Mouse (Mus musculus) lung, embryonic 14.5 days (tissue): ENCODE data around the gene Tmed3. TPM values are rescaled to one million over a fixed set of nuclear protein-coding genes. Genes with fewer than 3 reads are reported as not detected.
A peak's percentile ranks its signal among the peaks of the same experiment; 100 is the strongest.

ENCODE experiments used
- ATAC-seq: fragments of 200-750 bp; cut with Nextera tagmentation; 2 replicates; pipeline ENCODE4 v1.8.0; 2017; ENCODE audit warnings: mild to moderate bottlenecking, moderate TSS enrichment, moderate library complexity; ENCODE audit not compliant: insufficient read depth
- DNase-seq: peaks from one replicate; pipeline ENCODE4 v3.0.0-alpha.2; 2015
- H3K27ac ChIP-seq: fragments of 300-500 bp; sonication (generic); 2 replicates; pipeline ENCODE4 v1.5.1; 2014; ENCODE audit warnings: low read depth, mild to moderate bottlenecking, moderate library complexity
- H3K27me3 ChIP-seq: fragments of 300-500 bp; sonication (generic); 2 replicates; pipeline ENCODE4 v1.6.1; 2014; ENCODE audit warnings: low read length, control low read depth; ENCODE audit not compliant: insufficient read depth
- H3K36me3 ChIP-seq: fragments of 300-500 bp; sonication (generic); 2 replicates; pipeline ENCODE4 v1.6.1; 2014; ENCODE audit warnings: control low read depth; ENCODE audit not compliant: insufficient read depth
- H3K4me1 ChIP-seq: fragments of 300-500 bp; sonication (generic); 2 replicates; pipeline ENCODE4 v1.6.1; 2014; ENCODE audit warnings: antibody characterized with exemption, control low read depth; ENCODE audit not compliant: insufficient read depth
- H3K4me2 ChIP-seq: fragments of 300-500 bp; sonication (generic); 2 replicates; pipeline ENCODE4 v1.6.1; 2014; ENCODE audit warnings: mild to moderate bottlenecking
- H3K4me3 ChIP-seq: fragments of 300-500 bp; sonication (generic); 2 replicates; pipeline ENCODE4 v1.5.1; 2014; ENCODE audit warnings: low read depth, low read length
- H3K9ac ChIP-seq: fragments of 300-500 bp; sonication (generic); 2 replicates; pipeline ENCODE4 v1.6.1; 2014
- H3K9me3 ChIP-seq: fragments of 300-500 bp; sonication (generic); 2 replicates; pipeline ENCODE4 v1.6.1; 2016; ENCODE audit warnings: low read depth, low read length, control low read depth
- CTCF ChIP-seq: IDR thresholded peaks from 2 replicates; pipeline ENCODE4 v1.5.1; 2016; ENCODE audit warnings: antibody characterized with exemption, low read depth
- WGBS: fragments of 180-500 bp; shearing (Covaris S2); extraction: QIAGEN DNeasy Blood & Tissue Kit; methylation state at CpG from one replicate; pipeline ENCODE4 v1.1.7; 2014; 5-methylcytosine and 5-hydroxymethylcytosine counted together
- polyA plus RNA-seq: library from polyadenylated mRNA; unstranded; fragments of >200 nt; fragmentation: Nextera tagmentation; extraction: Ambion mirVana; gene quantifications from 2 replicates; pipeline ENCODE4 v1.2.1, GENCODE M21; 2014

The Tmed3 gene
- polyA plus RNA-seq, 1 experiment from 2014 or later, result 90.9 TPM

GRCm38 (mm10) chr9:89705197-89705533, 297 bp upstream of the Tmed3 start:
- H3K27me3 ChIP-seq, result no peaks in the 10 kb centered on the region
- ATAC-seq, result no peak; the same call in 1 of the 2 replicates
- WGBS, result 10% methylated on average over 10 of the region's 10 CpGs
- peak overlapping the region; percentile 60 for H3K4me3 ChIP-seq
- H3K4me1 ChIP-seq, result no peaks in the 10 kb centered on the region
- H3K36me3 ChIP-seq, result 0 out of 2 replicates have a peak, but pooled peaks cover 8% of the 10 kb centered on the region
- peak overlapping the region; percentile 86 for H3K4me2 ChIP-seq
- no peaks in the 10 kb centered on the region for H3K9me3 ChIP-seq
- no peak for TF ChIP-seq CTCF
- H3K9ac ChIP-seq, result peak overlapping the region; percentile 83
- no peak for DNase-seq
- H3K27ac ChIP-seq, result peak overlapping the region; percentile 81

- H3K36me3 ChIP-seq, result peaks cover 18% of the 10 kb centered on the region; the same call in 1 of the 2 replicates
- no peak for DNase-seq
- H3K9ac ChIP-seq, result no peak overlapping the region
- ATAC-seq, result no peak
- no peaks in the 10 kb centered on the region for H3K4me1 ChIP-seq
- H3K27ac ChIP-seq, result no peak overlapping the region
- 92% methylated on average over 2 of the region's 2 CpGs for WGBS
- H3K27me3 ChIP-seq, result no peaks in the 10 kb centered on the region
- TF ChIP-seq CTCF, result no peak
- H3K4me3 ChIP-seq, result no peak overlapping the region
- H3K4me2 ChIP-seq, result no peak overlapping the region
- no peaks in the 10 kb centered on the region for H3K9me3 ChIP-seq
Measured at GRCm38 (mm10) chr9:89700910-89701457, 3.9 kb downstream of the Tmed3 start.

- Histone ChIP-seq H3K27me3 (no peaks in the 10 kb centered on the region), H3K4me2 (no peak overlapping the region), H3K9me3 (no peaks in the 10 kb centered on the region), H3K4me1 (no peaks in the 10 kb centered on the region), H3K9ac (no peak overlapping the region), H3K4me3 (no peak overlapping the region), H3K36me3 (peaks cover 9% of the 10 kb centered on the region; the same call in 1 of the 2 replicates), H3K27ac (no peak overlapping the region)
- 88% methylated on average over 1 of the region's 1 CpGs for WGBS
- no peak for TF ChIP-seq CTCF
- DNase-seq (no peak), ATAC-seq (no peak)
Measured at GRCm38 (mm10) chr9:89695143-89695542, 9.7 kb downstream of the Tmed3 start.

GRCm38 (mm10) chr9:89693670-89694069, 11.2 kb downstream of the Tmed3 start:
- TF ChIP-seq CTCF, result no peak
- Histone ChIP-seq H3K27ac (no peak overlapping the region), H3K36me3 (peaks cover 3% of the 10 kb centered on the region; the same call in 1 of the 2 replicates), H3K9me3 (no peaks in the 10 kb centered on the region), H3K4me3 (no peak overlapping the region), H3K27me3 (no peaks in the 10 kb centered on the region), H3K4me2 (no peak overlapping the region), H3K9ac (no peak overlapping the region), H3K4me1 (no peaks in the 10 kb centered on the region)
- 87% methylated on average over 2 of the region's 2 CpGs for WGBS
- DNase-seq (no peak), ATAC-seq (no peak)

GRCm38 (mm10) chr9:89689179-89689578, 15.7 kb downstream of the Tmed3 start:
- no peaks in the 10 kb centered on the region for H3K9me3 ChIP-seq
- H3K27ac ChIP-seq, result no peak overlapping the region
- H3K4me3 ChIP-seq, result no peak overlapping the region
- no peak for TF ChIP-seq CTCF
- no peak for ATAC-seq
- no peaks in the 10 kb centered on the region for H3K36me3 ChIP-seq
- WGBS, result 30% methylated on average over 1 of the region's 1 CpGs
- no peaks in the 10 kb centered on the region for H3K4me1 ChIP-seq
- H3K27me3 ChIP-seq, result no peaks in the 10 kb centered on the region
- no peak for DNase-seq
- no peak overlapping the region for H3K9ac ChIP-seq
- H3K4me2 ChIP-seq, result no peak overlapping the region

GRCm38 (mm10) chr9:89687503-89688226, 17.2 kb downstream of the Tmed3 start:
- Histone ChIP-seq H3K4me1 (no peaks in the 10 kb centered on the region), H3K27me3 (no peaks in the 10 kb centered on the region), H3K4me3 (no peak overlapping the region), H3K9ac (no peak overlapping the region), H3K9me3 (no peaks in the 10 kb centered on the region), H3K27ac (no peak overlapping the region), H3K4me2 (no peak overlapping the region), H3K36me3 (no peaks in the 10 kb centered on the region)
- ATAC-seq (peak; percentile 35; the same call in 1 of the 2 replicates), DNase-seq (peak; percentile 57)
- peak; percentile 71 for TF ChIP-seq CTCF
- 54% methylated on average over 10 of the region's 10 CpGs for WGBS

GRCm38 (mm10) chr9:89686262-89686661, 18.6 kb downstream of the Tmed3 start:
- Histone ChIP-seq H3K9me3 (no peaks in the 10 kb centered on the region), H3K27me3 (no peaks in the 10 kb centered on the region), H3K9ac (no peak overlapping the region), H3K4me1 (no peaks in the 10 kb centered on the region), H3K4me2 (no peak overlapping the region), H3K36me3 (no peaks in the 10 kb centered on the region), H3K4me3 (no peak overlapping the region), H3K27ac (no peak overlapping the region)
- DNase-seq (peak; percentile 8), ATAC-seq (no peak)
- TF ChIP-seq CTCF, result 0 out of 2 replicates have a peak, but pooled peaks have one; percentile 4
- 65% methylated on average over 2 of the region's 2 CpGs for WGBS
